Mouse (Mus musculus): ENCODE measurements around the gene Nfic.
A peak's percentile ranks its signal among the peaks of the same experiment; 100 is the strongest.

Gene Nfic

DNA sequence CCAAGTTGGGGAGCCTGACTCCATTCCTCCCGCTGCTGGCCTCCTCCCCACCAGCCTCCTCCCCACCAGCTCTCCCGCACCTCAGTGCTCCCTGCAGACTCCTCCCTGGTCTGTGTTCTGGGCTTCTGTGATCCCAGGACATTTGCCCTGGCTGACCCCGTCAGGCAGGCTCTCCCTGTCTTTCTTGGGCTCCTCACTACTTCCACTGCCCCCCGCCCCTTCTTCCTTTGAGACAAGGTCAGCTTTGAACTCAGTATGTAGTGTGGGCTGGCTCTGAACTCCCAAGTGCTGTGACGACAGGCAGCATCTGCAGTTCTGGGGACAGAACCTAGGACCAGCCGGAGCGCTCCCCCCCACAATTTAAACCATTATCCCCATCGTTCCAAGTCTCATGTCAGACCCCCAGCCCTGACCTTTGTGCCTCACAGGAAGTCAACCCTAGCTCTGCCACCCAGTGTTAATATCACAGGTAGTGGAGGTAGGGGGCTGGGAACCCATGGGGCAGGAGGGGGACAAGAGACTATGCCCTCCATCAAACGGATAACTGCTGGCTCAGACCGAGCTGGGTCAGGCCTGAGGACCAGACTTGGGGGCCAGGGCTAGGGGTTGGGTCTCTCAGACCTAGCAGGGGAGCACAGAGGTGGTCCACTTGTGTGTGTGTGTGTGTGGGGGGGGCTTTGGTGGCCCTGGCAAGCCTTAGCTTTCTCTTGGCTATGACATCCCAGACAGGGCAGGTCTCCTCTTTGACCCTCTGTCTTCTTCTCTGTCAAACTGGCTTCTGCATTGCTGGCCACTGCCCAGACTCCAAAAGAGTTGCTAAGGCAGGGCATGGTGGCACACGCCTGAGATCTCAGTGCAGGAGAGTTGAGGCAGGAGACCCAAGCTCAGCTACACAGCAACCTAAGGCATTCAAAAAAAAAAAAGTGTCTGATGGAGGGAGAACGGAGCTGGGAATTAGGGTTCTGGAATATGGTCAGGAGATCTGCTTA, 37.9 kb downstream of the Nfic start:
- DNase-seq (ENCODE audit: low read depth), result no peak

DNA sequence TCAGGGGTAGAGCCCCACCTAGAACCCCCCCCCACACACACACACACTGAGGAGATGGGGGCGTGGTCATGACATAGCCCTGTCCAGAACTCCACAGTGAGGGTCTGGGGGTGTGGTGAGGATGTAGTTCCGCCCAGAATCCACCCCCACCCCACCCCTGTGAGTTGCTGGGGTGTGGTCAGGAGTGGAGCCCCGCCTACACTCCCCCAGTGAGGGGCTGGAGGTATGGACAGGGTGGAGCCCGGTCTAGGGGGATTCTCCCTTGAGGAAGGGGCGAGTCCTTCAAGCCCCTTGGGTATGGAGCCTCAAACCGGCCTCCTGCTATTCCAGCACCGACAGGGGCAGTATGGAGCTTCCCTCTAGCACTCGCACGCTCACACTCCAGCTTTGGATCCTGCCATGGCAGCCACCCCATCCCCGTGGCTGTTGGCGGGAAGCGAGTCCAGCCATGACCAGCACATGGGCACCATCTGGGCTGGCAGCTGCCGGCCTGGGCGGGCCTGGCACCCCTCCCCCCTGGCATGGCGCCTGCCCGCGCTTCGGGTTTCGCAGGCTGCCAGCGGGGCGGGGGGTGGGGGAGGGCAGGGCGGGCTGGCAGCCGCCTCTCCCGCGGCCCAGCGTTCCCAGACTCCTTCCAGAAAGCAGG, 38.7 kb downstream of the Nfic start:
- DNase-seq (ENCODE audit: low read depth), result peak; percentile 93

- DNase-seq (ENCODE audit: low read depth), result no peak
These were observed 39.7 kb downstream of the Nfic start for GRCm38 (mm10) chr10:81415549-81416310.

GRCm38 (mm10) chr10:81415146-81415545, 40.3 kb downstream of the Nfic start:
- no peak for DNase-seq (ENCODE audit: low read depth)

DNA sequence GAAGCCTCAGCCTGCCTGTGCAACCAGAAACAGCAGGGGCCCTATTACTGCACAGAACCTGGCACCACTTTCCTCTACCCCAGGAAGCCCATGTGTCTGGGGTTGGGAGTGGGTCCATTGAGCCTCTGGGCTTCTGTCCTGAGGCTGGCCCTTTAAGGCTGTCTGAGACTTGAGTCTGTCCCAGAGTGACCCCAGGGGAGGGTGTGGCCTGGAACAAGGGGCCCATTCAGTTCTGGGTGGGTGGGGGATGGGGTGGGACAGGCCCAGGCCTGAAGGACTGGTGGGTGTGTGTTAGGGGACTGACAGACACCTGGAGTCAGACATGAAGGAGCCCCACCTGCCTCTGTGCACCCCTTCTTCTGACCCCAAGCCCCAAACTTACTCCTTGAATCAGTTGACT, 40.8 kb downstream of the Nfic start:
- peak; percentile 62 for DNase-seq (ENCODE audit: low read depth)

- peak; percentile 32 for DNase-seq (ENCODE audit: low read depth)
These were observed 41.8 kb downstream of the Nfic start for GRCm38 (mm10) chr10:81413310-81414261.

DNA sequence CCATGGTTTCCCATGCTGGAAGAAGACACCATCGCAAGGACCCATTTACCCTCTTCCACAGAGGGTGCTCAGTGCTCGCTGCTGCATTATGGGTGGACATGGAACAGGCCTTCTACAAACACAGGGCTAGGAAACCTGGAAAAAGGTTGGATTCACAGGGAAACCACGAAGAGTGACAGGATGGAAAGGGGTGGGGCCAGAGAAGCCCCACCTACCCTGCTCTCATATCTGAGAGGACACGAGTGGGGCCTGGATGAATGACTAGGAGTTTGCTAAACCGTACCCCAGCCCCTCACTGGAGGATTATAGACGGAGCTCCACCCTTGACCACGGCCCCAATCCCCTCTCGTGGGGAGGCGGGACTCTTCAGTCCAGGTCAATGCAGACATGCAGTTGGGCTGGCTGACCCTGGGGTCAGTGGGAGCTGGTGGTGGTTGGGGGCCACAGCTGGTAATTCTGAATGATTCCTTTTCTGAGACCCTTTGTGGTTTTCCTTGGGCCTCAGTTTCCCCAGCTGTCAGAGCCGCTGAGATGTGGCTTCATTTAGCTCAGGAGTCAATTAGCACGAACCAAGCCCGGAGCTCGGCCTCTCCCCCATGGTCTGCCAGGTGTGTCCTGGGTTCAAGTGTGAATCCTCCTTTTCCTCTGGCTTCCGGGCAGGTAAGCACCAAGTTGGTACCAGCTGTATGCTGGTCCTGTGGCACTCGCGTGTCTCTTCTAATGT, 42.7 kb downstream of the Nfic start:
- peak; percentile 41 for DNase-seq (ENCODE audit: low read depth)

DNA sequence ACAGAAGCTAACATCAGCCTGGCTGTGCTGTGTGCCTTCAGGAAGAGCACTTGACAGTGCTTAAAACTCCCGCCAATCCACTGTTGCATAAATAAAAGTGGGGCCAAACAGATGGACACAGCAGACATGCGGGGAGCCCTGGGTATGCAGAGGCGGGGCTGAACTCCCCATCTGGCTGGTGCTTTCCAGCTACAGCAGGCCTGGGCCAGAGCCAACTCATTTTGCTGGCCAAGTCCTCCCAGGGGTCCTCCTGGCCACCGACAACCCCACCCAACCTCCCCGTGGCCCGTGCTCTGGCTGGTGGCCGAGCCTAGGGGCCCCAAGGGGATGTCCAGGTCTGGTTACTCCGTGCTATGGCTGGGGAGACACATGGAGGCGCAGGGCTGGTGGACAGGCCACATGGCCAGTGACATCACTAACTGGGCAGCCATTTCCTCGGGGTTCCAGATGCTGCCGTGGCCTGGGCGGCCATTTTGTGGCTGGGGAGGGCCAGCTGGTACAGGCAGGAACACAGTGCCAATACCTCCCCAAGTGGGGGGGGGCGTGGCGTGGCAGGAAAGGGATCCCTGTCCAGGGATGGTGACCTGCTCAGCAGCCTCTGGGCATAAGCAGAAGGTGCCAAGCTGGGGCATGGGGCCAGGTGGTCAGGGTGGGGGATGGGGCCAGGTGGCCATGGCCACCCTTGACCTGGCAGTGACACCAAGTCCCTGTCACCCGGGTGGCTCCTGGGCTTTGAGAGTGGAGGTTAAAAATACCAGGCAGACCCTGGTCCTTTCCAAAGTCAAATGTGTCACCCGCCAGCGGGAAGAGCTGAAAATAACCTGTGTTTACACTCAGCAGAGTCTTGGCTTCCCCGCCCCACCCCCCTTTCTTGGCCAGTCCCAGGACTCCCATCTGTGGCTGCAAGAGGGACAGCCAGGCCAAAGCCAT, 43.7 kb downstream of the Nfic start:
- peak; percentile 81 for DNase-seq (ENCODE audit: low read depth)

DNA sequence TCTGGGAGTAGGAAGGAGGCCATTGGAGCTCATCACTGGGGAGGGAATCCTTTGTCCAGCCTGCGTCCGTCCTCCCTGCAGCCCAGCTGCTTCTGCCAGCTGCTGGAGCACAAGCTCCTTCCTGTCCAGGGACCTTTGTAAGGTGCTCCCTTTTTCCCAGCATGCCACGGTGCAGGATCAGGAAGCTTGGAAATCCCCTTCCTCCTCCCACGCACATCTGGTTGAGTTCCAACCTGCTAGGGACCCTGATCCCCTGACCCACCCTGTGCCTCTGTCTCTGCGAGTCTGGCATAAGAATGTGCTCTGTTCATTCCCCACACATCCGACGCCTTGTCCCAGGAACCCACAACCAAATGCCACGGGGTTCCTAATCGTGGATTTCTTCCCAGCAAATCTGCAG, 44.5 kb downstream of the Nfic start:
- DNase-seq (ENCODE audit: low read depth), result no peak

- DNase-seq (ENCODE audit: low read depth), result no peak
These were observed 45.1 kb downstream of the Nfic start for GRCm38 (mm10) chr10:81410350-81410749.

DNA sequence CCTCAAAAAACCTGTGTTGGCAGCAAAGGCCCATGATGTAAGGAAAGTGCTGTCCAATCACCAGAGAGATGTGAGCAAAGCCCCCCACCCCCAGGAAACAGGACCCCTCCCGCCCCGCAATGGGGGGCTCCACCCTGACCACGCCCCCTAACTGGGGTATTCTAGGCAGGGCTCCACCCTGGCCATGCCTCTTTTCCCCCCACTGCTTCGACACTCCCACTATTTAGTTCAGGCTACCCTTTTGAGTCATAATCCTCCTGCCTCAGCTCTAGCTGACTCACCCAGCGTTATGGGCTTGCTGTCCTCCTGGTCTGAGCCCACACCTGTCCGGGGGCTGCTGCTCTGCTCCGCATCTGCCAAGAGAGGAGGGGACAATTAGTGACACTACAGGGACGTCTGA, 46.1 kb downstream of the Nfic start:
- DNase-seq (ENCODE audit: low read depth), result no peak

- DNase-seq (ENCODE audit: low read depth), result peak; percentile 71
These were observed 46.6 kb downstream of the Nfic start for GRCm38 (mm10) chr10:81408871-81409291.

GRCm38 (mm10) chr10:81408424-81408729, 47.1 kb downstream of the Nfic start:
- no peak for DNase-seq (ENCODE audit: low read depth)

- DNase-seq (ENCODE audit: low read depth), result peak; percentile 97
These were observed 47.7 kb downstream of the Nfic start for GRCm38 (mm10) chr10:81407539-81408423.

DNA sequence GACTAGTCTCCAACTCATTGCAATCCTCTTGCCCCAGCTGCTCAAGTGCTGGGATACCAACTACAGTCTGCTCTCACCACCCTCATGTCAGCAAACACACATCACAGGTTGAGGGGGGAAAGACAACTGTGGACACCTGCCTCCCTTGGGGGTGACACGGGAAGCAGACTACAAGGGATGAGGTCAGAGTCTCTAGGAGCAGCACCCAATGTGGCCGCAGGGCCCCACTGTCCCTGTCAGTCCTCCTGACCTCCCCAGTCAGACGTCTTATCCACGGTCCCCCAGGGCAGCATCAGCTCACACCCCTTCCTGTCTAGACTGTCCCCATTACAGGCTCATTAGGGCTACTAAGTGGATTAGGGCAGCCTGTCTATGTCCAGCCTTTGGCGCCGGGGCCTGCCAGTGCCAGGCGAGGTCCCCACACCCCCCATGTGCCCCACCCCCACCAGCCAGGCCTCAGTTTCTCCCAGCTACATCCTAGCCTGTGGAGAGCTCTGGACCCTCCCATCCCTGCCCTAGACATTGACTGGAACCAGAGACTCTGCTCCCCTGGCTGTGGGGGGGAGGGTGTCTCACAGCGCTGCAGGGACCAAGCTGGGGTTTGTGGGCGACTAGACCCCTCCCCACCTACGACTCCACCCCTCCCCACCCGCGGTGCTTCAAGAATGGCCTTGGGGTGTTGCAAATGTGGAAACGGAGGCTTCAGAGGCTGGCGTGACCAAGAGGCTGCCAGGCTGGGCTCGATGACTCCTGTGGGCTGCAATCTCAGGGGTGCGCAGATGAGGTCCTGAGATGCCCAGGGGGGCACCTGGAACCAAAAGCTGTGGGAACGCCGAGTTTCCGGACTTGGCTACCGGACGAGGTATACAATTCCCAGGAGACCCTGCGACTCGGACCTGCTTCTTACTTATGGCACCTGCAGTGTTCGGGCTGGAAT, 48.7 kb downstream of the Nfic start:
- no peak for DNase-seq (ENCODE audit: low read depth)

GRCm38 (mm10) chr10:81405588-81406201, 49.7 kb downstream of the Nfic start:
- DNase-seq (ENCODE audit: low read depth), result peak; percentile 66

GRCm38 (mm10) chr10:81404720-81405119, 50.7 kb downstream of the Nfic start:
- DNase-seq (ENCODE audit: low read depth), result no peak

All from NIH3T3 (cell line).